ENCODE assay signal across 21 mouse cellular contexts in the genomic region with DNA sequence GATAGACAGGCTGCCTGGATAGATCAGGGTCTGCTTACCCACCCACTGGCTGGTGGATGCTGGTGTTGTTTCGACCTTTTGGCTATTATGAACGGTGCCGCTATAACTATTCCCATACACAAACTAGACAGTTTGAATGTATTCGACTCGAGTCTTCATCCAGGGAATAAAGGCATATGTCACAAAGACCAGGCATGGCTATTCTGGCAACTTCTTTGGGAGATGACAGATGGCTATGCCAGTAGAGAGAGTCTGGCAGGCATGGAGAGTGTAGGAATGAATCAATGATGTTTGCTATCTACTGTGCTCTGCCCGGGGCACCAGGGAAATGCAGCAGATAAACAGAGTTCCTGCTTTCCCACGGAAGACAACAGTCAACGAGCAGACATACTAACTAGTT. TPM values are rescaled to one million over a fixed set of nuclear protein-coding genes. Genes with fewer than 3 reads are reported as not detected.
DNase-seq lines count a peak whose midpoint lies in the region; TF ChIP-seq lines count a peak whose summit lies in the region.
"Had no signal": no experiment of that assay in that cellular context is flagged by ENCODE, and none has a peak within 500 bp of the region (broad histone marks: within the 10 kb centered on the region; RNA-seq: fewer than 3 reads in every experiment).

No protein-coding gene starts in this region.

- H3K4me3 ChIP-seq in heart, embryonic 10.5 days, result no peak overlapping the region
- H3K4me3 ChIP-seq: embryonic facial prominence, embryonic 15.5 days; gastrocnemius, adult 2 months; hindbrain, embryonic 10.5 days; midbrain, embryonic 10.5 days; myocyte had no signal

- DNase-seq in brain, embryonic 14.5 days (ENCODE audit: low read depth), result peak; percentile 13
- DNase-seq in cerebellum, adult 18-20 months, result peak; percentile 70 to 82
- peak; percentile 57 to 76 for DNase-seq in cerebellum, postnatal 14 days
- peak; percentile 14 to 29 for DNase-seq in layer of hippocampus, postnatal 10 days (ENCODE audit: low spot score in 2 of 2)
- DNase-seq in left cerebral cortex, postnatal 4 days, result no peak
- DNase-seq in heart, embryonic 10.5 days (ENCODE audit: low spot score), result no peak
- DNase-seq in adrenal gland, postnatal 36 days, result no peak
- DNase-seq: adrenal gland, adult 8-10 months; B cell, adult 2 months; gastrocnemius, adult 2 months; kidney, postnatal 36 days; lung, postnatal 10 days; thymus, postnatal 14 days had no signal

- TF ChIP-seq CTCF in brain, embryonic 14.5 days (IDR thresholded peaks at IDR 0.05; ENCODE audit: borderline replicate concordance, extremely low read depth, insufficient read depth, insufficient read length), result no peak

- intact Hi-C loops in left cerebral cortex, postnatal 4 days (cut with DNase I), result no loop called here

- H3K36me3 ChIP-seq in heart, embryonic 10.5 days, result no peaks in the 10 kb centered on the region
- H3K36me3 ChIP-seq: embryonic facial prominence, embryonic 15.5 days; G1E; hindbrain, embryonic 10.5 days; midbrain, embryonic 10.5 days had no signal

- no peak for TF ChIP-seq POLR2A in brain, embryonic 14.5 days (IDR thresholded peaks at IDR 0.05; ENCODE audit: borderline replicate concordance, extremely low read depth, insufficient read depth, insufficient read length, poor library complexity, severe bottlenecking)

- H3K27me3 ChIP-seq in heart, embryonic 10.5 days (ENCODE audit: insufficient read depth, poor library complexity, severe bottlenecking), result no peaks in the 10 kb centered on the region
- H3K27me3 ChIP-seq: CH12.LX; embryonic facial prominence, embryonic 15.5 days; Patski had no signal

- H3K27ac ChIP-seq in heart, embryonic 10.5 days, result no peak overlapping the region
- H3K27ac ChIP-seq: embryonic facial prominence, embryonic 15.5 days; gastrocnemius, adult 2 months; hindbrain, embryonic 10.5 days; hindbrain, postnatal 0 days; midbrain, embryonic 10.5 days had no signal

- 83% methylated on average over 8 of the region's 8 CpGs for WGBS in heart, embryonic 10.5 days

- 0 out of 2 replicates have a peak, but pooled peaks cover 6% of the 10 kb centered on the region for H3K4me1 ChIP-seq in heart, embryonic 10.5 days
- H3K4me1 ChIP-seq: embryonic facial prominence, embryonic 15.5 days; hindbrain, embryonic 10.5 days; midbrain, embryonic 10.5 days had no signal

- H3K9me3 ChIP-seq in heart, embryonic 10.5 days, result no peaks in the 10 kb centered on the region
- H3K9me3 ChIP-seq: embryonic facial prominence, embryonic 15.5 days; G1E; hindbrain, embryonic 10.5 days; midbrain, embryonic 10.5 days had no signal

RNA-seq across cellular contexts. Expression of gene P2rx4, which starts 27.5 kb away (rescaled TPM):
- 9.7 and 13.1 TPM in 2 replicates for polyA plus RNA-seq in brain, embryonic 14.5 days (2012; rRNA removed)
- 10 to 100 TPM in 1 of 2 experiments, 1 to 10 TPM in 1; 8.8 to 10.5 TPM for total RNA-seq in layer of hippocampus, postnatal 10 days (2021)
- total RNA-seq in left cerebral cortex, postnatal 4 days (2021), result 1 to 10 TPM; 6.8 to 8.6 TPM
- polyA plus RNA-seq in heart, embryonic 10.5 days (2016; fragmentation: Nextera tagmentation; extraction: Ambion mirVana), result 14.9 and 16.3 TPM in 2 replicates
- 10 to 100 TPM; 33.0 to 45.8 TPM for total RNA-seq in adrenal gland, postnatal 36 days (2021)

RNA-seq across cellular contexts. Expression of gene P2rx7, which starts 36.2 kb away (rescaled TPM):
- polyA plus RNA-seq in brain, embryonic 14.5 days (2012; rRNA removed), result 3.5 and 7.7 TPM in 2 replicates
- 1 to 10 TPM; 8.6 to 8.9 TPM for total RNA-seq in layer of hippocampus, postnatal 10 days (2021)
- total RNA-seq in left cerebral cortex, postnatal 4 days (2021), result 1 to 10 TPM; 4.1 to 5.0 TPM
- polyA plus RNA-seq in heart, embryonic 10.5 days (2016; fragmentation: Nextera tagmentation; extraction: Ambion mirVana), result 0.33 and 0.47 TPM in 2 replicates
- 1 to 10 TPM; 2.1 to 2.3 TPM for total RNA-seq in adrenal gland, postnatal 36 days (2021)

Comparison
In these comparisons a context has a peak if more than half of its experiments do, and no peak if none do; other contexts are left out.
1. DNase-seq: peak in brain, embryonic 14.5 days (single experiment), cerebellum, adult 18-20 months (2 of 2), cerebellum, postnatal 14 days (2 of 2) and layer of hippocampus, postnatal 10 days (2 of 2); none in left cerebral cortex, postnatal 4 days (single experiment), heart, embryonic 10.5 days (single experiment) and adrenal gland, postnatal 36 days (0 of 2).